Comparison of ENCODE assay signal across 7 mouse cellular contexts in genomic region chr16:42190114-42191045, GRCm38 (mm10).
DNase-seq lines count a peak whose midpoint lies in the region; ATAC-seq lines count a peak whose summit lies in the region.

No protein-coding gene starts in this region.

- no peaks in the 10 kb centered on the region for H3K9me3 ChIP-seq in embryonic facial prominence, embryonic 12.5 days
- H3K9me3 ChIP-seq in limb, embryonic 11.5 days (ENCODE audit: control insufficient read depth, low read length) = no peaks in the 10 kb centered on the region
- H3K9me3 ChIP-seq in midbrain, embryonic 14.5 days (ENCODE audit: control insufficient read depth, low read length) = no peaks in the 10 kb centered on the region

- no peaks in the 10 kb centered on the region for H3K27me3 ChIP-seq in embryonic facial prominence, embryonic 12.5 days
- H3K27me3 ChIP-seq in limb, embryonic 11.5 days (ENCODE audit: control insufficient read depth, insufficient read depth, low read length) = no peaks in the 10 kb centered on the region
- H3K27me3 ChIP-seq in midbrain, embryonic 14.5 days (ENCODE audit: control insufficient read depth, insufficient read depth, low read length) = no peaks in the 10 kb centered on the region

- peak overlapping the region; percentile 48 for H3K4me3 ChIP-seq in embryonic facial prominence, embryonic 12.5 days
- H3K4me3 ChIP-seq in limb, embryonic 11.5 days (ENCODE audit: low read depth, low read length) = peak overlapping the region; percentile 49
- peak overlapping the region; percentile 51 for H3K4me3 ChIP-seq in midbrain, embryonic 14.5 days (replicated peaks; ENCODE audit: low read depth, low read length)

- H3K4me2 ChIP-seq in embryonic facial prominence, embryonic 12.5 days (replicated peaks) = peak overlapping the region; percentile 76
- peak overlapping the region; percentile 81 for H3K4me2 ChIP-seq in limb, embryonic 11.5 days (ENCODE audit: low read depth, severe bottlenecking)
- H3K4me2 ChIP-seq in midbrain, embryonic 14.5 days (ENCODE audit: low read length) = peak overlapping the region; percentile 90

- peak overlapping the region; percentile 96 for H3K27ac ChIP-seq in embryonic facial prominence, embryonic 12.5 days
- H3K27ac ChIP-seq in limb, embryonic 11.5 days (replicated peaks; ENCODE audit: low read depth, low read length) = peak overlapping the region; percentile 76
- peak overlapping the region; percentile 100 for H3K27ac ChIP-seq in midbrain, embryonic 14.5 days (replicated peaks; ENCODE audit: low read depth, low read length)

- H3K4me1 ChIP-seq in embryonic facial prominence, embryonic 12.5 days = no peaks in the 10 kb centered on the region
- 0 out of 2 replicates have a peak, but pooled peaks cover 2% of the 10 kb centered on the region for H3K4me1 ChIP-seq in limb, embryonic 11.5 days (ENCODE audit: control insufficient read depth, insufficient read depth, low read length)
- peaks cover 18% of the 10 kb centered on the region for H3K4me1 ChIP-seq in midbrain, embryonic 14.5 days (ENCODE audit: control insufficient read depth, insufficient read depth, low read length)

- ATAC-seq in embryonic facial prominence, embryonic 12.5 days (ENCODE audit: insufficient number of reproducible peaks, insufficient read depth, low FRiP score, low TSS enrichment) = peak; percentile 90
- peak; percentile 89 for ATAC-seq in limb, embryonic 11.5 days (ENCODE audit: insufficient number of reproducible peaks, low FRiP score, low TSS enrichment, low read depth)
- peak; percentile 93 for ATAC-seq in midbrain, embryonic 14.5 days (ENCODE audit: low FRiP score, low TSS enrichment)

- H3K36me3 ChIP-seq in embryonic facial prominence, embryonic 12.5 days = no peaks in the 10 kb centered on the region
- no peaks in the 10 kb centered on the region for H3K36me3 ChIP-seq in limb, embryonic 11.5 days (ENCODE audit: control insufficient read depth, insufficient read depth, low read length)
- H3K36me3 ChIP-seq in midbrain, embryonic 14.5 days (ENCODE audit: control insufficient read depth, insufficient read depth, low read length) = no peaks in the 10 kb centered on the region

- 2% methylated on average over 44 of the region's 44 CpGs for WGBS in embryonic facial prominence, embryonic 12.5 days
- WGBS in limb, embryonic 11.5 days = 1% methylated on average over 44 of the region's 44 CpGs
- 1% methylated on average over 44 of the region's 44 CpGs for WGBS in midbrain, embryonic 14.5 days

- peak; percentile 90 for DNase-seq in adrenal gland, postnatal 25 days
- peak; percentile 86 to 92 for DNase-seq in heart, adult 18-20 months
- DNase-seq in kidney, adult 18-20 months = peak; percentile 82
- peak; percentile 91 for DNase-seq in limb, embryonic 11.5 days (ENCODE audit: low spot score)
- peak; percentile 97 for DNase-seq in midbrain, embryonic 14.5 days
- peak; percentile 62 to 79 for DNase-seq in spleen, adult 18-20 months

- H3K9ac ChIP-seq in embryonic facial prominence, embryonic 12.5 days = peak overlapping the region; percentile 70
- peak overlapping the region; percentile 81 for H3K9ac ChIP-seq in limb, embryonic 11.5 days (ENCODE audit: low read length)
- peak overlapping the region; percentile 95 for H3K9ac ChIP-seq in midbrain, embryonic 14.5 days (replicated peaks; ENCODE audit: low read length)

Comparison
In these comparisons a context has a peak if more than half of its experiments do, and no peak if none do; other contexts are left out.
1. Peak in every context shown above with its lines: DNase-seq, ATAC-seq, H3K4me3 ChIP-seq and H3K27ac ChIP-seq.